Mouse (Mus musculus) testis, adult 2 months (tissue): Measurements from ENCODE around the gene Mbd3l1. TPM values are rescaled to one million over a fixed set of nuclear protein-coding genes. Genes with fewer than 3 reads are reported as not detected.

Experiments
- H3K27ac ChIP-seq: fragments of 200-500 bp; 2 replicates; pipeline ENCODE4 v1.5.1; 2012; ENCODE audit warnings: low read depth, low read length; ENCODE audit not compliant: control insufficient read depth, insufficient read depth
- H3K27me3 ChIP-seq: fragments of 200-500 bp; 2 replicates; pipeline ENCODE4 v1.6.1; 2012; ENCODE audit warnings: mild to moderate bottlenecking, low read length, moderate library complexity; ENCODE audit not compliant: control insufficient read depth, insufficient read depth
- H3K36me3 ChIP-seq: fragments of 200-500 bp; 2 replicates; pipeline ENCODE4 v1.6.1; 2012; ENCODE audit warnings: mild to moderate bottlenecking, low read length; ENCODE audit not compliant: control insufficient read depth, insufficient read depth
- H3K4me1 ChIP-seq: fragments of 200-500 bp; 2 replicates; pipeline ENCODE4 v1.6.1; 2012; ENCODE audit warnings: low read length; ENCODE audit not compliant: control insufficient read depth, insufficient read depth
- H3K4me3 ChIP-seq: fragments of 200-500 bp; 2 replicates; pipeline ENCODE4 v1.5.1; 2012; ENCODE audit warnings: low read depth, mild to moderate bottlenecking, low read length, moderate library complexity, mixed read lengths; ENCODE audit not compliant: control insufficient read depth
- CTCF ChIP-seq: fragments of 200-500 bp; IDR thresholded peaks from 2 replicates; pipeline ENCODE4 v1.5.1; 2012; ENCODE audit warnings: low read depth, mild to moderate bottlenecking, inconsistent platforms, low read length, moderate library complexity; ENCODE audit not compliant: control insufficient read depth, insufficient read depth, insufficient replicate concordance
- POLR2A ChIP-seq: fragments of 200-500 bp; IDR thresholded peaks from 2 replicates; pipeline ENCODE4 v1.6.1; 2012; ENCODE audit warnings: low read depth, mild to moderate bottlenecking, inconsistent platforms, low read length, moderate library complexity; ENCODE audit not compliant: control insufficient read depth
- polyA plus RNA-seq: library from polyadenylated mRNA; depleted of rRNA; stranded (reverse); fragments of >200 nt; gene quantifications from 2 replicates; pipeline ENCODE4 v1.2.3, GENCODE M21; 2012; rRNA removed

Gene Mbd3l1
- polyA plus RNA-seq, result 115 and 154 TPM in 2 replicates

GRCm38 (mm10) chr9:18478168-18478567 lies at the start of gene Mbd3l1, which contains the start of gene Zfp558:
Gene Mbd3l1 (plus strand): TSS chr9:18478359.
Gene Zfp558 (minus strand): TSS chr9:18478268.
- no peak within 1 kb of the TSS for H3K27ac ChIP-seq
- H3K27me3 ChIP-seq, result no peaks in the 10 kb centered on the region
- no peaks in the 10 kb centered on the region for H3K36me3 ChIP-seq
- H3K4me1 ChIP-seq, result no peaks in the 10 kb centered on the region
- TF ChIP-seq CTCF, result no peak
- no peak for TF ChIP-seq POLR2A
- H3K4me3 ChIP-seq, result peak within 1 kb of the TSS; percentile 45; the same call in 1 of the 2 replicates

GRCm38 (mm10) chr9:18430354-18430753 lies 47.8 kb upstream of the Mbd3l1 start, which contains the start of gene Mbd3l2:
Gene Mbd3l2 (plus strand): TSS chr9:18430654.
- no peaks in the 10 kb centered on the region for H3K36me3 ChIP-seq
- H3K4me1 ChIP-seq, result no peaks in the 10 kb centered on the region
- no peak within 1 kb of the TSS for H3K27ac ChIP-seq
- H3K27me3 ChIP-seq, result no peaks in the 10 kb centered on the region
- H3K4me3 ChIP-seq, result no peak within 1 kb of the TSS
- TF ChIP-seq CTCF (no peak), POLR2A (no peak)

- Histone ChIP-seq H3K4me1 (no peaks in the 10 kb centered on the region), H3K36me3 (no peaks in the 10 kb centered on the region), H3K27ac (no peak overlapping the region), H3K4me3 (no peak overlapping the region), H3K27me3 (no peaks in the 10 kb centered on the region)
- no peak for TF ChIP-seq CTCF
- no peak for TF ChIP-seq POLR2A
These were observed 46.5 kb upstream of the Mbd3l1 start for GRCm38 (mm10) chr9:18431687-18432086.

GRCm38 (mm10) chr9:18456520-18456919 lies 21.6 kb upstream of the Mbd3l1 start:
- Histone ChIP-seq H3K36me3 (no peaks in the 10 kb centered on the region), H3K4me3 (no peak overlapping the region), H3K27me3 (no peaks in the 10 kb centered on the region), H3K4me1 (no peaks in the 10 kb centered on the region), H3K27ac (no peak overlapping the region)
- TF ChIP-seq CTCF (no peak), POLR2A (no peak)

GRCm38 (mm10) chr9:18467350-18467749 lies 10.8 kb upstream of the Mbd3l1 start:
- H3K27me3 ChIP-seq, result no peaks in the 10 kb centered on the region
- H3K4me3 ChIP-seq, result no peak overlapping the region
- H3K4me1 ChIP-seq, result no peaks in the 10 kb centered on the region
- H3K27ac ChIP-seq, result no peak overlapping the region
- TF ChIP-seq CTCF (no peak), POLR2A (no peak)
- H3K36me3 ChIP-seq, result no peaks in the 10 kb centered on the region

- Histone ChIP-seq H3K36me3 (no peaks in the 10 kb centered on the region), H3K4me1 (no peaks in the 10 kb centered on the region; the same call in 1 of the 2 replicates), H3K27me3 (no peaks in the 10 kb centered on the region), H3K4me3 (no peak overlapping the region), H3K27ac (no peak overlapping the region)
- TF ChIP-seq POLR2A (no peak), CTCF (no peak)
These were observed 10.2 kb upstream of the Mbd3l1 start for GRCm38 (mm10) chr9:18468005-18468404.

- peak; percentile 9; the same call in 1 of the 2 replicates for TF ChIP-seq CTCF
- peak; percentile 74 for TF ChIP-seq POLR2A
- peak overlapping the region; percentile 95 for H3K4me3 ChIP-seq
- peak overlapping the region; percentile 90 for H3K27ac ChIP-seq
- no peaks in the 10 kb centered on the region; the same call in 1 of the 2 replicates for H3K4me1 ChIP-seq
- H3K36me3 ChIP-seq, result no peaks in the 10 kb centered on the region
- no peaks in the 10 kb centered on the region for H3K27me3 ChIP-seq
These were observed 4.6 kb upstream of the Mbd3l1 start for GRCm38 (mm10) chr9:18473324-18474128.
